Mouse (Mus musculus) heart, postnatal 4 days (tissue): ENCODE measurements at regions not wholly inside any gene's neighbourhood (a gene's known extent, or its start where the extent isn't known, plus 50 kb on each side); places are given as distances from the start of the nearest gene placed in this dataset.

Experiments
- DNase-seq: peaks from one replicate; pipeline ENCODE4 v3.0.0; 2021

GRCm38 (mm10) chr10:84088799-84089778 is 351.3 kb downstream of the Nuak1 start:
- DNase-seq, result no peak

- DNase-seq, result no peak
Observed at GRCm38 (mm10) chr10:84093919-84094318, 346.5 kb downstream of the Nuak1 start.

GRCm38 (mm10) chr10:84097196-84097595 is 343.2 kb downstream of the Nuak1 start:
- DNase-seq, result no peak

- DNase-seq, result peak; percentile 51
Observed at GRCm38 (mm10) chr10:84103985-84104384, 336.4 kb downstream of the Nuak1 start.

- no peak for DNase-seq
Observed at GRCm38 (mm10) chr10:84104556-84104955, 335.8 kb downstream of the Nuak1 start.

- no peak for DNase-seq
Observed at GRCm38 (mm10) chr10:84109680-84110371, 330.6 kb downstream of the Nuak1 start.

GRCm38 (mm10) chr10:84110372-84110985 is 329.9 kb downstream of the Nuak1 start:
- DNase-seq, result no peak

GRCm38 (mm10) chr10:84111502-84111901 is 328.9 kb downstream of the Nuak1 start:
- no peak for DNase-seq

GRCm38 (mm10) chr10:84111909-84112308 is 328.5 kb downstream of the Nuak1 start:
- DNase-seq, result no peak

- no peak for DNase-seq
Observed at GRCm38 (mm10) chr10:84119952-84120550, 320.3 kb downstream of the Nuak1 start.

GRCm38 (mm10) chr10:84137019-84137658 is 303.3 kb downstream of the Nuak1 start:
- peak; percentile 13 for DNase-seq

- no peak for DNase-seq
Observed at GRCm38 (mm10) chr10:84142741-84143454, 297.5 kb downstream of the Nuak1 start.

GRCm38 (mm10) chr10:84143674-84144343 is 296.6 kb downstream of the Nuak1 start:
- peak; percentile 15 for DNase-seq

GRCm38 (mm10) chr10:84144344-84144687 is 296.1 kb downstream of the Nuak1 start:
- no peak for DNase-seq

- no peak for DNase-seq
Observed at GRCm38 (mm10) chr10:84147305-84147984, 293.0 kb downstream of the Nuak1 start.

GRCm38 (mm10) chr10:84163752-84164151 is 276.6 kb downstream of the Nuak1 start:
- no peak for DNase-seq

- DNase-seq, result no peak
Observed at GRCm38 (mm10) chr10:84165832-84166567, 274.4 kb downstream of the Nuak1 start.

GRCm38 (mm10) chr10:84166568-84166905 is 273.9 kb downstream of the Nuak1 start:
- DNase-seq, result peak; percentile 66

- DNase-seq, result peak; percentile 54
Observed at GRCm38 (mm10) chr10:84172828-84173321, 267.5 kb downstream of the Nuak1 start.

- DNase-seq, result no peak
Observed at GRCm38 (mm10) chr10:84183239-84183638, 257.2 kb downstream of the Nuak1 start.
